Mouse (Mus musculus) liver, embryonic 14.5 days (tissue): ENCODE measurements at regions not wholly inside any gene's neighbourhood (a gene's known extent, or its start where the extent isn't known, plus 50 kb on each side); places are given as distances from the start of the nearest gene placed in this dataset.
A peak's percentile ranks its signal among the peaks of the same experiment; 100 is the strongest.
"Not testable (repeated sequence)": the region's sequence is repeated elsewhere in the genome, so short reads cannot be mapped to it uniquely, and the experiment has no call there.

Experiments used
- ATAC-seq: fragments of 200-750 bp; cut with Nextera tagmentation; 2 replicates; pipeline ENCODE4 v1.8.0; 2017; ENCODE audit warnings: moderate number of reproducible peaks, mild to moderate bottlenecking, moderate library complexity; ENCODE audit not compliant: insufficient read depth
- DNase-seq, 3 experiments: peaks; one replicate each; pipeline ENCODE4 v3.0.0-alpha.2; 2012 to 2013; ENCODE audit warnings: low read depth in 3 of 3, low spot score in 3 of 3
- H3K27ac ChIP-seq: fragments of 300-500 bp; sonication (generic); 2 replicates; pipeline ENCODE4 v1.5.1; 2014; ENCODE audit warnings: moderate library complexity, mild to moderate bottlenecking, control low read depth, inconsistent platforms
- H3K27me3 ChIP-seq: fragments of 300-500 bp; sonication (generic); 2 replicates; pipeline ENCODE4 v1.6.1; 2014; ENCODE audit warnings: mild to moderate bottlenecking, low read length, moderate library complexity; ENCODE audit not compliant: control insufficient read depth, insufficient read depth
- H3K36me3 ChIP-seq: fragments of 300-500 bp; sonication (generic); replicated peaks from 2 replicates; pipeline ENCODE4 v1.6.1; 2014; ENCODE audit warnings: low read depth; ENCODE audit not compliant: control insufficient read depth, insufficient read depth
- H3K4me1 ChIP-seq, 2 experiments: fragments of 200-500 bp in 1 of 2; fragments of 300-500 bp in 1 of 2; sonication (generic) in 1 of 2; replicated peaks; 2 replicates each; pipeline ENCODE4 v1.6.1; 2012 to 2014; ENCODE audit warnings: antibody characterized with exemption in 1 of 2, inconsistent platforms in 1 of 2, low read length in 1 of 2; ENCODE audit not compliant: control insufficient read depth in 2 of 2, insufficient read depth in 2 of 2
- H3K4me2 ChIP-seq: fragments of 300-500 bp; sonication (generic); 2 replicates; pipeline ENCODE4 v1.6.1; 2014; ENCODE audit warnings: low read depth, mild to moderate bottlenecking, control low read depth, moderate library complexity
- H3K4me3 ChIP-seq, 2 experiments: fragments of 200-500 bp in 1 of 2; fragments of 300-500 bp in 1 of 2; sonication (generic) in 1 of 2; 2 replicates each; pipeline ENCODE4 v1.5.1; 2012 to 2014; ENCODE audit warnings: low read depth in 2 of 2, low read length in 2 of 2, mild to moderate bottlenecking in 2 of 2, control low read depth in 1 of 2, inconsistent platforms in 1 of 2, moderate library complexity in 1 of 2; ENCODE audit not compliant: insufficient read depth in 1 of 2
- H3K9ac ChIP-seq: fragments of 300-500 bp; sonication (generic); replicated peaks from 2 replicates; pipeline ENCODE4 v1.6.1; 2014; ENCODE audit warnings: mild to moderate bottlenecking, control low read depth, moderate library complexity
- H3K9me3 ChIP-seq: fragments of 300-500 bp; sonication (generic); 2 replicates; pipeline ENCODE4 v1.6.1; 2016; ENCODE audit warnings: low read length, mixed read lengths; ENCODE audit not compliant: control insufficient read depth
- CTCF ChIP-seq: IDR thresholded peaks from 2 replicates; pipeline ENCODE4 v1.5.1; 2016; ENCODE audit warnings: antibody characterized with exemption, low read depth, control low read depth
- EP300 ChIP-seq: IDR thresholded peaks from 2 replicates; pipeline ENCODE4 v1.6.1; 2016; ENCODE audit warnings: antibody characterized with exemption, low read depth
- WGBS: fragments of 180-500 bp; shearing (Covaris S2); extraction: QIAGEN DNeasy Blood & Tissue Kit; methylation state at CpG from one replicate; pipeline ENCODE4 v1.1.7; 2014; ENCODE audit not compliant: insufficient replicate concordance; 5-methylcytosine and 5-hydroxymethylcytosine counted together

DNA sequence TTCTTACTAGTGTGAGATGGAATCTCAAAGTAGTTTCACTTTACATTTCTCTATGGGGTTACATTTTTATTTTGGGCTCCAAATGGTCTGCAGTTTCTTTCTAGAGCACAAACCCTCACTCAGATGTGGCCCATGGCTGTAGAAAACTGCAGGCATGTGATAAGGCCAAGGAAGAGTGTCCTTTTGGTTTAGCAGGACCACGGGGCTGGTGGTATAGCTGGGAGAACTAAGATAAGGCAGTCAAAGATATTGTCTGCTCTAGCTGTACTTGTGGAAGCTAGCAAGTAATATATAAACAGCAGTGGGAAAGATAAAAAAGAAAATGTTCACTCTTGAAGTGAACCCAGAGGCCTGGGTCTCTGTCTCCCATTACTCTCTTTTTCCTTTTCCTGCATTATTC is 166.9 kb downstream of the Gm8797 start:
- peak; percentile 95 for ATAC-seq
- no peak for TF ChIP-seq CTCF
- TF ChIP-seq EP300, result no peak

DNA sequence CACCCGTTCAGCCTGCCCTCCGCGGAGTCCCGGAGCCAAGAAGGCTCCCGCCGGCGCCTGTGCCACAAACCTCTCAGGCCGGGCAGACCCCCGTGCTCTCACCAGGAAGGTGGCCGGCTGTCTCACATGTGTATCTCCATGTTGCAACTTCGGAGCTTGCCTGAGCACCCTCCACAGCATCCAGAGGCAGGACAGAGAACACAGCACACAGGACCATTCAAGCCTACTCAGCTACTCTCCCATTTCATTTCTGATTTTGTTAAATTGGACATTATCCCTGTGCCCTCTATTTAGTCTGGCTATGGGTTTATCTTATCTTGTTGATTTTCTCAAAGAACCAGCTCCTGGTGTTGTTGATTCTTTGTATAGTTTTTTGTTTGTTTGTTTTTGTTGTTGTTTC is 199.6 kb downstream of the Gm8797 start:
- WGBS, result 71% methylated on average over 11 of the region's 11 CpGs
- not testable (repeated sequence) for H3K4me2 ChIP-seq, ATAC-seq, H3K27ac ChIP-seq, H3K4me1 ChIP-seq, DNase-seq, H3K9ac ChIP-seq, H3K27me3 ChIP-seq, H3K4me3 ChIP-seq, H3K9me3 ChIP-seq, H3K36me3 ChIP-seq

More for the DNA sequence above, 166.9 kb downstream of the Gm8797 start:
- Histone ChIP-seq H3K27me3 (no peaks in the 10 kb centered on the region), H3K4me1 (no peaks in the 10 kb centered on the region), H3K27ac (no peak overlapping the region), H3K9me3 (no peaks in the 10 kb centered on the region), H3K4me2 (peak overlapping the region; percentile 31; the same call in 1 of the 2 replicates), H3K9ac (no peak overlapping the region), H3K36me3 (no peaks in the 10 kb centered on the region), H3K4me3 (no peak overlapping the region)
- WGBS, result 21% methylated on average over 1 of the region's 1 CpGs
- peak in 2 of 3 experiments; percentile 7 to 12 for DNase-seq

DNA sequence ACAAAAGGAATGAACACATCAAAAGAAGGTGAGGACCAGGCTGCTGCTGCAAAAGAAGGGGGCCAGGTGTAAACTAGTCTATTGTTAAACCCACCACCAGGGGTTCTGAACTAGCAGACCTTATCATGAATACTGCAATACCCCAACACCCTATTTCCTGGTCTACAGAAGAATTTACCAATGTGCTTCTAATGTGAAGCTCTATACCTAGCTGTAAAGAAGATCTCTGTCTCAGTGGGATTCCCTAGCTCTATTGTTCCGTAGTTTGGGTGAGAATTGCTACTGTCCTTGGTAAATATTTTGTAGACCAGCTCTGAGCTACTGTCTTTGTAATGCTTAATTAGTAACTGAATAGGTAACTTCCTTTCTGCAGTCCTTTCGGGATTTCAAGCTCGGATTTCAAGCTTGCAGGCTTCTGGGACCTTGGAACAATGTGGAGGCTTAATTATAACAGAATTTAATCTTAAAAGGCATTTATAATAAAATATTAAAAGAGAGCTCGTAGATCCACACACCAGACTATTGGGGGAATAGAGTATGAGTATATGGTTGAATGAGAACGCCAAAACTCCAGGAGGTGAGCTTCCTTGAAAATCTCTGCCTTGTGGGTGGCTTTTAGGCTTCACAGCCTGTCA is 238.5 kb downstream of the Gm8797 start:
- H3K4me1 ChIP-seq, DNase-seq, H3K27ac ChIP-seq, H3K9me3 ChIP-seq, H3K9ac ChIP-seq, ATAC-seq, H3K4me3 ChIP-seq, H3K27me3 ChIP-seq, H3K4me2 ChIP-seq, H3K36me3 ChIP-seq: not testable (repeated sequence)
- 47% methylated on average over 5 of the region's 5 CpGs for WGBS

DNA sequence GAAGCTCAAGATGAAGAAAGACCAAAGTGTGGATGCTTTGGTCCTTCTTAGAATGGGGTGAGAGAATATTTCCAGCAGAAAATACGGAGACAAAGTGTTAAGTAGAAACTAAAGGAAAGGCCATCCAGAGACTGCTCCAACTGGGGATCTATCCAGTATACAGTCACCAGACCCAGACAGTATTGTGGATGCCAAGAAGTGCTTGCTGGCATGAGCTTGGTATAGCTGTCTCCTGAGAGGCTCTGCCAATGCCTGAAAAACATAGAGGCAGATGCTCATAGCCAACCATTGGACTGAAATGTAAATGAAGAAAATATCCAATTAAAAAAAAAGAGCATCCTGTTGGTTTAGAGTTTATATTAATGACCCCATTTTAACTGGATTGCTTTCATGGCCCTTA is 253.8 kb downstream of the Gm8797 start:
- 48% methylated on average over 1 of the region's 1 CpGs for WGBS
- Histone ChIP-seq H3K9ac (no peak overlapping the region), H3K4me3 (no peak overlapping the region), H3K36me3 (no peaks in the 10 kb centered on the region), H3K4me1 (no peaks in the 10 kb centered on the region), H3K27me3 (no peaks in the 10 kb centered on the region), H3K9me3 (no peaks in the 10 kb centered on the region), H3K4me2 (no peak overlapping the region), H3K27ac (no peak overlapping the region)
- DNase-seq (no peak), ATAC-seq (no peak)
- TF ChIP-seq CTCF (no peak), EP300 (no peak)

DNA sequence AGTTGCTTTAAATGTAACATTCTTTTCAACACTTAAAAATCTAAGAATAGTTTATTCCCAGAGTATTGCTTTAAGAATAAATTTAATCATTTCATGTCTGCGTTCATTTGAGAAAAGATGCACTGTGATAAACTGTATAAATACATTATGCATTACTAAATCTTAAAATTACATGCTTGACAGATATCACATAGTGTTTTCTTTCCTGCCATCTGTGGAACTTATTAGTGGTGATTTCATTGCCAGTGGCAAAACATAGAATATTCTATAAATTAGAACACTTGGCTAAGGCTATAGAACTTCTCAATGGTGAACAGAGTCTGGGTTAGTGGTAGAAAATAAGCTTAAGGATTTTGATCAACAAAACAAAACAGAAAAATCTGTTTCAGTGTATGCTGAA is 268.1 kb downstream of the Gm8797 start:
- H3K4me3 ChIP-seq, result no peak overlapping the region
- TF ChIP-seq CTCF (no peak), EP300 (no peak)
- H3K27ac ChIP-seq, result no peak overlapping the region
- H3K27me3 ChIP-seq, result no peaks in the 10 kb centered on the region
- H3K4me2 ChIP-seq, result no peak overlapping the region
- no peaks in the 10 kb centered on the region for H3K36me3 ChIP-seq
- WGBS, result 49% methylated on average over 1 of the region's 1 CpGs
- DNase-seq, result no peak
- no peaks in the 10 kb centered on the region for H3K9me3 ChIP-seq
- H3K9ac ChIP-seq, result no peak overlapping the region
- H3K4me1 ChIP-seq, result no peaks in the 10 kb centered on the region
- no peak for ATAC-seq

DNA sequence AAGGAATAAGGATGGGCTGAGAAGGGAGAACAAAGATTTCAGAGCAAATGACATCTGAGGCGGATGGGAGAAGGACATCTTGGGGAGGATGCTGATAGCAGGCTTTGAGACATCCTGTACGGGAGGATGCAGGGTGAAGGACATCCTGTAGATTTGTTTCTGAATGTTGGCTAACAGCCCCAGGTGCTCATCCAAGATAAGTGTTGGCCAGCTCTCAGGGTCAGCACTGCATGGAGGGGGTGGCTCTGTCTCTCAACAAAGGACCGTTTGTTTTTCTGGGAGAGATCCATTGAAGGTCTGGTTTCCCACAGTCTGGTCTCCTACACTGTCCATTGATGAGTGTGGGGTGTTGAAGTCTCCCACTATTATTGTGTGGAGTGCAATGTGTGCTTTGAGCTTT is 290.7 kb downstream of the Gm8797 start:
- not testable (repeated sequence) for H3K4me3 ChIP-seq, H3K4me2 ChIP-seq, H3K27ac ChIP-seq, ATAC-seq, H3K27me3 ChIP-seq, H3K36me3 ChIP-seq, DNase-seq, H3K4me1 ChIP-seq, H3K9me3 ChIP-seq, H3K9ac ChIP-seq
- WGBS, result 31% methylated on average over 3 of the region's 3 CpGs
